Mouse (Mus musculus): Measurements from ENCODE around the gene Lefty1. TPM values are rescaled to one million over a fixed set of nuclear protein-coding genes. Genes with fewer than 3 reads are reported as not detected.
A peak's percentile ranks its signal among the peaks of the same experiment; 100 is the strongest.
"Not testable (repeated sequence)": the region's sequence is repeated elsewhere in the genome, so short reads cannot be mapped to it uniquely, and the experiment has no call there.

Gene Lefty1
- polyA plus RNA-seq, 2 experiments, result 4.9 to 9.5 TPM

DNA sequence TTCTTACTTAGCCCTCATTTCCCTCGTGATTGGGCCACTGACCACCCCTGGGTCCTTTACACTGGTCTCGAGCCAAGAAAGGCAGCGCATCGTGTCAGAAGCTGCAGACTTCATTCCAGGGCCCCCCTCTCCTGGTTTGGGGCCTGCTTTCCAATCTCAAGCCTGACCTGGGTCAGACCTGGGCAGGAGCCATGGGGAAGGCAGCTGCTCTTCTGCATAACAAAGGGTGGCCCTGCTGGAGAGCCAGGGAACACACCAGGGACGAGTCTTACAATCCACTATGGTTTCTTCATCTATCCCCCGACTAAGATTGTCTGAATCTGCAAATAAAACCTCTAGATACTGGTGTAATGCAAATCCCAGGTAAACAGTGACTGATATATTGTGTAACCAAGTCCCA lies 1.2 kb upstream of the Lefty1 start:
- no peaks in the 10 kb centered on the region for H3K9me3 ChIP-seq (ENCODE audit: control insufficient read depth, low read length)
- ATAC-seq (ENCODE audit: insufficient read depth) (no peak), DNase-seq (ENCODE audit: low read depth in 3 of 3, low spot score in 3 of 3) (no peak)
- 45% methylated on average over 6 of the region's 6 CpGs for WGBS (ENCODE audit: insufficient replicate concordance)
- H3K4me2 ChIP-seq (ENCODE audit: low read depth), result no peak overlapping the region
- peaks cover 8 to 15% of the 10 kb centered on the region in 2 experiments for H3K4me1 ChIP-seq (replicated peaks; ENCODE audit: control insufficient read depth in 2 of 2, insufficient read depth in 2 of 2, low read length in 1 of 2)
- no peaks in the 10 kb centered on the region for H3K36me3 ChIP-seq (replicated peaks; ENCODE audit: control insufficient read depth, insufficient read depth, low read depth)
- peaks cover 8% of the 10 kb centered on the region for H3K27me3 ChIP-seq (ENCODE audit: control insufficient read depth, insufficient read depth, low read length)
- no peak overlapping the region for H3K4me3 ChIP-seq (ENCODE audit: insufficient read depth in 1 of 2, low read depth in 2 of 2, low read length in 2 of 2)
- no peak overlapping the region for H3K9ac ChIP-seq (replicated peaks)
- TF ChIP-seq CTCF (IDR thresholded peaks at IDR 0.05; ENCODE audit: low read depth), result no peak
- no peak overlapping the region for H3K27ac ChIP-seq

DNA sequence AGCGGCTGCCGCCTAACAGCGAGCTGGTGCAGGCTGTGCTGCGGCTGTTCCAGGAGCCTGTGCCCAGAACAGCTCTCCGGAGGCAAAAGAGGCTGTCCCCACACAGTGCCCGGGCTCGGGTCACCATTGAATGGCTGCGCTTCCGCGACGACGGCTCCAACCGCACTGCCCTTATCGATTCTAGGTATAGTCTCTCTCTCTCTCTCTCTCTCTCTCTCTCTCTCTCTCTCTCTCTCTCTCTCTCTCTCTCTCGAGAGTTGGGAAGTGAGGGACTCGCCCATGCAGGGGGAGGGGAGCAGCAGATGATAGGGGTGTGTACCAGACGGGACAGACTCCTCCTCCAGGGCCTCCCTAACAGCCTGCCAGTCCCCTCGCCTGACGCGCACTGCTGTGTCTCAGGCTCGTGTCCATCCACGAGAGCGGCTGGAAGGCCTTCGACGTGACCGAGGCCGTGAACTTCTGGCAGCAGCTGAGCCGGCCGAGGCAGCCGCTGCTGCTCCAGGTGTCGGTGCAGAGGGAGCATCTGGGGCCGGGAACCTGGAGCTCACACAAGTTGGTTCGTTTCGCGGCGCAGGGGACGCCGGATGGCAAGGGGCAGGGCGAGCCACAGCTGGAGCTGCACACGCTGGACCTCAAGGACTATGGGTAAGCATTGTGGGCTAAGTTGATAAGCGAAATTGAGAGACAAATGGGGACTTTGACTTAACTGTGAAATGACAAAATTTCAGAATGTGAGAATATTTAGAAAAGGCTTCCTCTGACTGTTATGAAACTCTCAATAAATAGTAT lies 2.0 kb downstream of the Lefty1 start:
- H3K4me3 ChIP-seq (ENCODE audit: insufficient read depth in 1 of 2, low read depth in 2 of 2, low read length in 2 of 2), result peak overlapping the region; percentile 44 to 58
- TF ChIP-seq EP300 (IDR thresholded peaks at IDR 0.05; ENCODE audit: low read depth), result peak; percentile 32; the same call in 1 of the 2 replicates
- H3K27ac ChIP-seq, result peak overlapping the region; percentile 37
- H3K9me3 ChIP-seq (ENCODE audit: control insufficient read depth, low read length); H3K27me3 ChIP-seq (ENCODE audit: control insufficient read depth, insufficient read depth, low read length); H3K36me3 ChIP-seq (replicated peaks; ENCODE audit: control insufficient read depth, insufficient read depth, low read depth): not testable (repeated sequence)
- H3K4me1 ChIP-seq (replicated peaks; ENCODE audit: control insufficient read depth in 2 of 2, insufficient read depth in 2 of 2, low read length in 1 of 2), result peaks cover 16 to 29% of the 10 kb centered on the region in 2 experiments
- peak overlapping the region; percentile 77 for H3K4me2 ChIP-seq (ENCODE audit: low read depth)
- H3K9ac ChIP-seq (replicated peaks), result peak overlapping the region; percentile 70
- DNase-seq (ENCODE audit: low read depth in 3 of 3, low spot score in 3 of 3) (peak; percentile 60 to 73 (median 70)), ATAC-seq (ENCODE audit: insufficient read depth) (peak; percentile 98)
- WGBS (ENCODE audit: insufficient replicate concordance), result under 1% methylated on average over 32 of the region's 41 CpGs

DNA sequence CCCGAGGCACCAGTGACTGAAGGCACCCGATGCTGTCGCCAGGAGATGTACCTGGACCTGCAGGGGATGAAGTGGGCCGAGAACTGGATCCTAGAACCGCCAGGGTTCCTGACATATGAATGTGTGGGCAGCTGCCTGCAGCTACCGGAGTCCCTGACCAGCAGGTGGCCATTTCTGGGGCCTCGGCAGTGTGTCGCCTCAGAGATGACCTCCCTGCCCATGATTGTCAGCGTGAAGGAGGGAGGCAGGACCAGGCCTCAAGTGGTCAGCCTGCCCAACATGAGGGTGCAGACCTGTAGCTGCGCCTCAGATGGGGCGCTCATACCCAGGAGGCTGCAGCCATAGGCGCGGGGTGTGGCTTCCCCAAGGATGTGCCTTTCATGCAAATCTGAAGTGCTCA lies 2.8 kb downstream of the Lefty1 start:
- ATAC-seq (ENCODE audit: insufficient read depth); H3K36me3 ChIP-seq (replicated peaks; ENCODE audit: control insufficient read depth, insufficient read depth, low read depth); H3K9me3 ChIP-seq (ENCODE audit: control insufficient read depth, low read length); H3K27me3 ChIP-seq (ENCODE audit: control insufficient read depth, insufficient read depth, low read length); DNase-seq (ENCODE audit: low read depth in 3 of 3, low spot score in 3 of 3): not testable (repeated sequence)
- WGBS (ENCODE audit: insufficient replicate concordance), result 69% methylated on average over 13 of the region's 13 CpGs
- H3K4me2 ChIP-seq (ENCODE audit: low read depth), result peak overlapping the region; percentile 77
- H3K4me3 ChIP-seq (ENCODE audit: insufficient read depth in 1 of 2, low read depth in 2 of 2, low read length in 2 of 2), result peak overlapping the region in 1 of 2 experiments; percentile 58; a peak in 2 of 4 replicates
- peaks cover 16 to 29% of the 10 kb centered on the region in 2 experiments for H3K4me1 ChIP-seq (replicated peaks; ENCODE audit: control insufficient read depth in 2 of 2, insufficient read depth in 2 of 2, low read length in 1 of 2)
- H3K27ac ChIP-seq, result peak overlapping the region; percentile 37; the same call in 1 of the 2 replicates
- H3K9ac ChIP-seq (replicated peaks), result peak overlapping the region; percentile 70; the same call in 1 of the 2 replicates
- TF ChIP-seq CTCF (IDR thresholded peaks at IDR 0.05; ENCODE audit: low read depth), result peak; percentile 29; the same call in 1 of the 2 replicates

DNA sequence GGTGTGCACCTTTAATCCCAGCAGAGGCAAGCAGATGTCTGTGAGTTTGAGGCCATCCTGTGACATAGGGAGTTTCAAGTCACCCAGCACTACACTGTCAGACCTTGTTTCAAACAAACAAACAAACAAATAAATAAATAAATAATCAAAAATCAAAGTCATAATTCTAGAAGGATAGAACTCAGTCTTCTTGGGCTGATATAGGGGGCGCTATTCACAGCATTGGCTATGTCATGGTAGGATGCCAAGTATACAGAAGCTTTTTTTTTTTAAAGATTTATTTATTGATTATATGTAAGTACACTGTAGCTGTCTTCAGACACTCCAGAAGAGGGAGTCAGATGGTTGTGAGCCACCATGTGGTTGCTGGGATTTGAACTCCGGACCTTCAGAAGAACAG lies 4.0 kb downstream of the Lefty1 start:
- peaks cover 25 to 36% of the 10 kb centered on the region in 2 experiments for H3K4me1 ChIP-seq (replicated peaks; ENCODE audit: control insufficient read depth in 2 of 2, insufficient read depth in 2 of 2, low read length in 1 of 2)
- H3K4me3 ChIP-seq (ENCODE audit: insufficient read depth in 1 of 2, low read depth in 2 of 2, low read length in 2 of 2); H3K9ac ChIP-seq (replicated peaks); ATAC-seq (ENCODE audit: insufficient read depth); H3K4me2 ChIP-seq (ENCODE audit: low read depth); H3K36me3 ChIP-seq (replicated peaks; ENCODE audit: control insufficient read depth, insufficient read depth, low read depth); H3K9me3 ChIP-seq (ENCODE audit: control insufficient read depth, low read length); H3K27me3 ChIP-seq (ENCODE audit: control insufficient read depth, insufficient read depth, low read length); H3K27ac ChIP-seq; DNase-seq (ENCODE audit: low read depth in 3 of 3, low spot score in 3 of 3): not testable (repeated sequence)
- peak; percentile 33; the same call in 1 of the 2 replicates for TF ChIP-seq CTCF (IDR thresholded peaks at IDR 0.05; ENCODE audit: low read depth)
- WGBS (ENCODE audit: insufficient replicate concordance), result 82% methylated on average over 2 of the region's 2 CpGs

DNA sequence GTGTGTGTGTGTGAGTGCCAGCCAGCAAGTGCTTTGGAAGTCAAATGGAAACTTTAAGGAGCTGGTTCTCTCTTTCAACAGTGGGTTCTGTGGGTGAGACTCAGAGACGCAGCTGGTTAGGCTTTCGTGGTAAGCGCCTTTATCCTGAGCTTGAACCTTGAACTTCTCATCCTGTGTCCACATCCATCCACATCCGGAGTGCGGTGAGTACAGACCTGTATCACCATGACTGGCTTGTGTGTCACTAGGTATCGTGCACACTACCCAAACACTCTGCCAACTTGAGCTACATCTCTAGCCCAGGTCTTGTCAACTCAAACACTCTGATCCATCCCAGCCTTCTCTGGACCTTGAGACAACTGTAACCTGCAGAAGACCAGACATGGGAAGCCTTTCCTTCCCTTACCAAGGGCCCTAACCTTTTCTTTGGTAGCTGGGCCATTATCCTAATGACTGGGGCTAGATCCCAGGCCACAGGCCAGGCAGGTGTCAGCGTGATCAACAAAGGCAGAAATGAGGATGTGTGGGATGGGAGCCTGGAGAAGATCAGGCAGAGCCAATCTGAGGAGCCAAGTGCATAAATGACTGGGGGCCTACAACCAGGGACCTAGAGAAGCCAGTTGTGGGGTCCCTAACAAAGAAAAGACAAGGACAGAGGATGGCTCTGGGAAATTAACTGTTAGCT lies 6.1 kb downstream of the Lefty1 start:
- ATAC-seq (ENCODE audit: insufficient read depth) (no peak), DNase-seq (ENCODE audit: low read depth in 3 of 3, low spot score in 3 of 3) (no peak)
- TF ChIP-seq CTCF (IDR thresholded peaks at IDR 0.05; ENCODE audit: low read depth) (no peak), EP300 (IDR thresholded peaks at IDR 0.05; ENCODE audit: low read depth) (no peak)
- Histone ChIP-seq H3K4me2 (ENCODE audit: low read depth) (peak overlapping the region; percentile 100), H3K9me3 (ENCODE audit: control insufficient read depth, low read length) (no peaks in the 10 kb centered on the region), H3K4me3 (ENCODE audit: insufficient read depth in 1 of 2, low read depth in 2 of 2, low read length in 2 of 2) (peak overlapping the region in 1 of 2 experiments; percentile 98; a peak in 1 of 4 replicates), H3K9ac (replicated peaks) (peak overlapping the region; percentile 95), H3K27ac (no peak overlapping the region; the same call in 1 of the 2 replicates), H3K27me3 (ENCODE audit: control insufficient read depth, insufficient read depth, low read length) (no peaks in the 10 kb centered on the region; the same call in 1 of the 2 replicates), H3K4me1 (replicated peaks; ENCODE audit: control insufficient read depth in 2 of 2, insufficient read depth in 2 of 2, low read length in 1 of 2) (peaks cover 35 to 47% of the 10 kb centered on the region in 2 experiments), H3K36me3 (replicated peaks; ENCODE audit: control insufficient read depth, insufficient read depth, low read depth) (no peaks in the 10 kb centered on the region)
- 73% methylated on average over 7 of the region's 7 CpGs for WGBS (ENCODE audit: insufficient replicate concordance)

Measured in liver, embryonic 14.5 days (tissue).